Mouse (Mus musculus) heart, postnatal 36 days (tissue): ENCODE results near the gene Parp11. TPM values are rescaled to one million over a fixed set of nuclear protein-coding genes. Genes with fewer than 3 reads are reported as not detected.

Source experiments
- DNase-seq, 2 experiments: peaks; one replicate each; pipeline ENCODE4 v3.0.0; 2021 to 2022
- intact Hi-C: fragments of 180-260 bp; cut with DNase I; formaldehyde crosslinking; loops from one replicate; pipeline ENCODE4 v1.15.1; 2025
- total RNA-seq, 2 experiments: library from RNA; stranded (reverse); gene quantifications; 2 replicates each; pipeline ENCODE4 v1.2.3; 2021

The Parp11 gene
- total RNA-seq, 2 experiments from 2014 or later: 6.8 to 7.2 TPM

- intact Hi-C loops: loop anchor here (5.0 kb wide), 1 partner anchor 383 kb away; no protein-coding TSS in a partner anchor
- DNase-seq: no peak
Observed at GRCm38 (mm10) chr6:127539659-127540058, 93.0 kb downstream of the Parp11 start.

DNA sequence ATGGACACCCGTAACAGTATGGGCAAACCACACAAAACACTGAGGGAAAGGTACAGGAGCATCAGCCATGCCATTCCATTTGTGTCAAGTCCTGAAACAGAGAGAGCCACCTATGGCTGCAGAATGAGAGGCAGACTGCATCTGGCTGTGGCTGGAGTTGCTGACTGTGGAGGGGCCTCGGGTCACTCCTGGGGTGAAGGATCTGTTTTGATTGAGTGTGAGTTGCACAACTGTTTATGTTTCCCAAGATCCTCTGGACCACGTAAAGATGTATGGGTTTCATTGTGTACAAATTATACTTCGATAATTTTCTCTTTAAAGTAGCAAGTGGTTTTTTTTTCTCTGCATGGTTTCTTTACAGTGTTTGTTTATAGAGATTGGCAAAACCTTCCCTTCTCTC, 93.9 kb downstream of the Parp11 start:
- intact Hi-C loops: loop anchor here (5.0 kb wide), 1 partner anchor 382 kb away; no protein-coding TSS in a partner anchor
- DNase-seq: no peak

DNA sequence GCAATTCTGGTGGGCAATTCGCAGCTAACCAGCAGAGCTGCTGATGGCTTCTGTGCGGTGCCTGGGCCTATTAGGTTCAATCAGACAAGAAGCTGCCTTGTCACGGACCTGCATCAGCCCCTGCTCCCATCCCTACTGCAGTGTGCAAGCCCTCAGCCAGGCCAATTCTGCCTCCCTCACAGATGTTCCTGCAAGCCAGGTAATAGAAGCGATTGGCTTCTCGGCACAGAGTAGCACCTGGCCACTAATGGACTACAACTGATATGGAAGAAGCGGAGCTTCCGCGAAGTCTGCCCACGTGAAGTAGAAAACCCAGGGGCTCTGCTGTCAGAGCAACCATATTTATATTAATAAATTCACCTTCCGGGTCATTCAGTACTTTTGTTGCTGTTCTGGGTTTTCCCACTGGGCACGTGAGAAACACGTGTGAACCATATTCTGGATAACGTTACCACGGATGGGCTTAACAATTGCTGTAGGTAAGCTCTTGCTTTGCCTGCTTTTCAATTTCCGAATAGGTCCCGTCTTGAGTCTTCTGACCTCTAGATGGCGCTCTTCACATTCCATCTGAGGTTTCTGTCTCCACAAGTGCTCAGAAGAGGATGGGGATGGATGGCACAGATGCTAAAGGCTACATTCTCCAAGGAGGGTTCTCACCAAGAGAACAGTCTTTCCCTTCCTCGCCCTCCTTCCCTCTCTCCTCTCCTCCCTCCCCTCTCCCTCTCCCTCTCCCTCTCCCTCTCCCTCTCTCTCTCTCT, 95.2 kb downstream of the Parp11 start:
- peak; percentile 47 to 55 for DNase-seq
- intact Hi-C loops: loop anchor here (1.0 to 5.0 kb wide), 3 partner anchors 42 to 381 kb away; no protein-coding TSS in a partner anchor

Other genes with a start within 250 kb of the Parp11 start
- 1 to 10 TPM in 1 of 2 experiments, under 1 TPM in 1; 0.86 to 1.6 TPM for gene Cracr2a, start 114.5 kb downstream of the Parp11 start, total RNA-seq